Mouse (Mus musculus) spleen, adult 18-20 months (tissue): ENCODE data around the gene Slc25a43.

ENCODE experiments used
- DNase-seq, 2 experiments: peaks; one replicate each; pipeline ENCODE4 v3.0.0; 2022; ENCODE audit warnings: mixed read lengths in 2 of 2

The Slc25a43 gene

GRCm38 (mm10) chrX:36825032-36825431, 81.6 kb downstream of the Slc25a43 start:
- DNase-seq = no peak
